Mouse (Mus musculus): ENCODE data around the gene Ptgis.
"Not testable (repeated sequence)": the region's sequence is repeated elsewhere in the genome, so short reads cannot be mapped to it uniquely, and the experiment has no call there.

The Ptgis gene

GRCm38 (mm10) chr2:167224194-167224593 lies 16.2 kb downstream of the Ptgis start:
- no peak for DNase-seq

- DNase-seq: peak; percentile 68
Observed at GRCm38 (mm10) chr2:167222152-167222551, 18.3 kb downstream of the Ptgis start.

GRCm38 (mm10) chr2:167221159-167221845 lies 19.1 kb downstream of the Ptgis start:
- DNase-seq: no peak

GRCm38 (mm10) chr2:167220736-167221135 lies 19.7 kb downstream of the Ptgis start:
- no peak for DNase-seq

- DNase-seq: peak; percentile 76
Observed at GRCm38 (mm10) chr2:167219154-167219775, 21.1 kb downstream of the Ptgis start.

GRCm38 (mm10) chr2:167213666-167214065 lies 26.7 kb downstream of the Ptgis start:
- DNase-seq: no peak

- DNase-seq: no peak
Observed at GRCm38 (mm10) chr2:167213076-167213475, 27.3 kb downstream of the Ptgis start.

- no peak for DNase-seq
Observed at GRCm38 (mm10) chr2:167212551-167212950, 27.9 kb downstream of the Ptgis start.

GRCm38 (mm10) chr2:167212089-167212488 lies 28.3 kb downstream of the Ptgis start:
- no peak for DNase-seq

GRCm38 (mm10) chr2:167209900-167210299 lies 30.5 kb downstream of the Ptgis start:
- DNase-seq: peak; percentile 81

GRCm38 (mm10) chr2:167208984-167209383 lies 31.4 kb downstream of the Ptgis start:
- no peak for DNase-seq

GRCm38 (mm10) chr2:167205918-167206629 lies 34.3 kb downstream of the Ptgis start:
- DNase-seq: no peak

GRCm38 (mm10) chr2:167204686-167205085 lies 35.7 kb downstream of the Ptgis start:
- not testable (repeated sequence) for DNase-seq

GRCm38 (mm10) chr2:167203505-167204166 lies 36.8 kb downstream of the Ptgis start:
- DNase-seq: no peak

GRCm38 (mm10) chr2:167201463-167202291 lies 38.7 kb downstream of the Ptgis start:
- no peak for DNase-seq

- no peak for DNase-seq
Observed at GRCm38 (mm10) chr2:167198660-167199427, 41.6 kb downstream of the Ptgis start.

GRCm38 (mm10) chr2:167193361-167193760 lies 47.0 kb downstream of the Ptgis start:
- no peak for DNase-seq

- peak; percentile 55 for DNase-seq
Observed at GRCm38 (mm10) chr2:167190076-167190399, 50.4 kb downstream of the Ptgis start, which contains the start of gene Kcnb1. Kcnb1 (minus strand) TSS chr2:167190155.

- peak; percentile 39 for DNase-seq
Observed at GRCm38 (mm10) chr2:167189291-167190075, 50.9 kb downstream of the Ptgis start.

GRCm38 (mm10) chr2:167188315-167189207 lies 51.8 kb downstream of the Ptgis start:
- peak; percentile 21 for DNase-seq
